Mouse (Mus musculus): ENCODE data around the gene Pde6c. TPM values are rescaled to one million over a fixed set of nuclear protein-coding genes. Genes with fewer than 3 reads are reported as not detected.

Pde6c gene
- polyA plus RNA-seq, 1 experiment from 2014 or later, result 0.02 TPM

DNA sequence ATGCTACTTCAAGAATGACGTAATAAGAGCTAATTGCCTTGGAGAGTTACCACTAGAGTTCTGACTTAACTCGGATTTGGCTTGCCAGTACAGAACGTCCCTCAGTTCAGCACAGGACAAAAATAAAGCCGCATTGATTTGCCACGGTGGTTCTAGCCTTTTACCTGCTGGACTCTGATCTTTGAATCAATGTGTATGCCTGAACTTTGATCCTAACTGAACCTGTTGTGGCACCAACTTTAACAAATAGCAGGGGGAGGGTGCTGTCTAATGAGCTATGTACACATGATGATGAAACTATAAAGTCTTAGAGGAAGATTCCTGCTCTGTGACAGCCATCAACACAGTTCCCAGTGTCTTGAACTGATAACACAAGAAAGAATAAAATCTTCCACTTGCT lies 58.9 kb downstream of the Pde6c start:
- Histone ChIP-seq H3K9ac (ENCODE audit: low read length) (no peak overlapping the region), H3K4me3 (ENCODE audit: low read depth, low read length) (no peak overlapping the region), H3K27me3 (ENCODE audit: control insufficient read depth, insufficient read depth, low read length) (no peaks in the 10 kb centered on the region), H3K9me3 (ENCODE audit: control insufficient read depth, low read length) (no peaks in the 10 kb centered on the region), H3K4me2 (replicated peaks; ENCODE audit: low read depth) (no peak overlapping the region), H3K27ac (replicated peaks) (no peak overlapping the region), H3K36me3 (ENCODE audit: control insufficient read depth, insufficient read depth, low read length) (peaks cover 5% of the 10 kb centered on the region; the same call in 1 of the 2 replicates), H3K4me1 (replicated peaks; ENCODE audit: control insufficient read depth, insufficient read depth) (no peaks in the 10 kb centered on the region)
- DNase-seq (ENCODE audit: low spot score) (no peak), ATAC-seq (ENCODE audit: low FRiP score, low TSS enrichment) (0 out of 2 replicates have a peak, but pooled peaks have one; percentile 32)
- no peak for TF ChIP-seq EP300 (optimal IDR thresholded peaks at IDR 0.05)
- no peak for TF ChIP-seq CTCF (IDR thresholded peaks at IDR 0.05; ENCODE audit: low read depth)
- WGBS, result 65% methylated on average over 5 of the region's 5 CpGs

DNA sequence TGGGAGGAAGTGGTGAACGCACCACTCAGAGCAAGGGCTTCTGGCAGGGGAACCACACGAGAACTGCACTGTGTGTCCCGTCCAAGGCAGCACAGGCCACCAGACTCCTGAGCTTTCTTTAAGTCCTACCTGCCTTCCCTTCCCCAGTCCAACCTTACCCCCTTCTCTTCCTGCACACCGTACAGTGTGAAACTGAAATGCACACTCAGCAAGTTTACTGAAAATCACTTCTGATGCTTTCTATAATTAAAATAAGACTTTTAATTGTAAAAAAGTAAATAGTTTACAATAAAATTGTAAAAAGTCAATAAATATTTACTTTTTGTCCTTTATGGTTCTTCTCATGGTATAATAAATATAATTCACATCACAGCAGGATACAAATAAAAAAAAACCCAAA lies 62.7 kb downstream of the Pde6c start:
- Histone ChIP-seq H3K4me2 (replicated peaks; ENCODE audit: low read depth) (no peak overlapping the region), H3K36me3 (ENCODE audit: control insufficient read depth, insufficient read depth, low read length) (peaks cover 3% of the 10 kb centered on the region; the same call in 1 of the 2 replicates), H3K4me1 (replicated peaks; ENCODE audit: control insufficient read depth, insufficient read depth) (no peaks in the 10 kb centered on the region), H3K4me3 (ENCODE audit: low read depth, low read length) (no peak overlapping the region), H3K27ac (replicated peaks) (no peak overlapping the region), H3K9me3 (ENCODE audit: control insufficient read depth, low read length) (no peaks in the 10 kb centered on the region), H3K27me3 (ENCODE audit: control insufficient read depth, insufficient read depth, low read length) (no peaks in the 10 kb centered on the region), H3K9ac (ENCODE audit: low read length) (no peak overlapping the region)
- WGBS, result 98% methylated on average over 4 of the region's 4 CpGs
- TF ChIP-seq CTCF (IDR thresholded peaks at IDR 0.05; ENCODE audit: low read depth) (no peak), EP300 (optimal IDR thresholded peaks at IDR 0.05) (no peak)
- no peak for ATAC-seq (ENCODE audit: low FRiP score, low TSS enrichment)
- no peak for DNase-seq (ENCODE audit: low spot score)

DNA sequence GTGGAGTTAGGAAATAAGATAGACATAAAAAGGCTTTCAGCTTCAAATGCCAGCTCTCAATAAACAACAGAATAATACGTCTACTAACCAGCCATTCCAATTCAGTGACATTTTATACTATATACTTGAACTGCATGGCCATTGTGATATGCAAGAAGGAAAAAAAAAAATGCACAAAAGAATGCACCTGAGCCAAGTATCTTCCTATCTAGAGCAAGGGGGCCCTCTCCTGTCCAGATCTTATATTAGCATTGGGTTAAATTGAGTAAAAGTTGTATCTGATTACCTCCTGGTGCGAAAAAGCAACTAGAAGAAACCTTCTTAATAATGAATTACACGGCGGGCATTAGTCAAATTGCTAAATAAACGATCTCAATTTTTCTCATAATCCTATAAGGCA lies 66.2 kb downstream of the Pde6c start:
- no peak overlapping the region for H3K4me2 ChIP-seq (replicated peaks; ENCODE audit: low read depth)
- no peak overlapping the region for H3K9ac ChIP-seq (ENCODE audit: low read length)
- no peaks in the 10 kb centered on the region for H3K9me3 ChIP-seq (ENCODE audit: control insufficient read depth, low read length)
- no peaks in the 10 kb centered on the region for H3K27me3 ChIP-seq (ENCODE audit: control insufficient read depth, insufficient read depth, low read length)
- no peaks in the 10 kb centered on the region for H3K4me1 ChIP-seq (replicated peaks; ENCODE audit: control insufficient read depth, insufficient read depth)
- WGBS, result 77% methylated on average over 5 of the region's 5 CpGs
- DNase-seq (ENCODE audit: low spot score) (no peak), ATAC-seq (ENCODE audit: low FRiP score, low TSS enrichment) (no peak)
- no peak overlapping the region for H3K4me3 ChIP-seq (ENCODE audit: low read depth, low read length)
- H3K36me3 ChIP-seq (ENCODE audit: control insufficient read depth, insufficient read depth, low read length), result peaks cover 3% of the 10 kb centered on the region; the same call in 1 of the 2 replicates
- H3K27ac ChIP-seq (replicated peaks), result no peak overlapping the region
- TF ChIP-seq EP300 (optimal IDR thresholded peaks at IDR 0.05) (no peak), CTCF (IDR thresholded peaks at IDR 0.05; ENCODE audit: low read depth) (peak; percentile 65)

DNA sequence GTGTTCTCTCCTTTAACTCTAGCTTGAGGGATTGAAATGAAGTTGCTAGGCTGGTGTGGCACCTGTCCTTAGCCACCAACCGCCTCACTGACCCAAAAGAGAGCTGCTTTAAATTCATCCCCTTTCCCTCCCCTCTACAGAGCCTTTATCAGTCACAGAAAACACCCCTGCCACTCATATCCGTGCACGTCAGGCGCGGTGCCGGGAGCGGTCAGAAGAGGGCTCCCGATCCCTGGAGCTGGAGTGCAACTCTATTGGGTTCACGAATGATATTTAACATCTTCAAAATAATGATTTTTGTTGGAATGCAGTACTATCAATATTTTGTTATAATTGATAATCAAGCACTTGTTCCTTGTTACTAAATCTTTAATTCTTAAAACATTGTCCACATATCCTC lies 74.1 kb downstream of the Pde6c start:
- no peaks in the 10 kb centered on the region for H3K36me3 ChIP-seq (ENCODE audit: control insufficient read depth, insufficient read depth, low read length)
- no peak for ATAC-seq (ENCODE audit: low FRiP score, low TSS enrichment)
- H3K27me3 ChIP-seq (ENCODE audit: control insufficient read depth, insufficient read depth, low read length), result no peaks in the 10 kb centered on the region
- no peak overlapping the region for H3K9ac ChIP-seq (ENCODE audit: low read length)
- peak; percentile 52 for DNase-seq (ENCODE audit: low spot score)
- H3K4me2 ChIP-seq (replicated peaks; ENCODE audit: low read depth), result no peak overlapping the region
- H3K9me3 ChIP-seq (ENCODE audit: control insufficient read depth, low read length), result no peaks in the 10 kb centered on the region
- WGBS, result 53% methylated on average over 9 of the region's 9 CpGs
- H3K27ac ChIP-seq (replicated peaks), result no peak overlapping the region
- H3K4me3 ChIP-seq (ENCODE audit: low read depth, low read length), result no peak overlapping the region
- peak; percentile 73 for TF ChIP-seq CTCF (IDR thresholded peaks at IDR 0.05; ENCODE audit: low read depth)
- no peak for TF ChIP-seq EP300 (optimal IDR thresholded peaks at IDR 0.05)
- no peaks in the 10 kb centered on the region for H3K4me1 ChIP-seq (replicated peaks; ENCODE audit: control insufficient read depth, insufficient read depth)

DNA sequence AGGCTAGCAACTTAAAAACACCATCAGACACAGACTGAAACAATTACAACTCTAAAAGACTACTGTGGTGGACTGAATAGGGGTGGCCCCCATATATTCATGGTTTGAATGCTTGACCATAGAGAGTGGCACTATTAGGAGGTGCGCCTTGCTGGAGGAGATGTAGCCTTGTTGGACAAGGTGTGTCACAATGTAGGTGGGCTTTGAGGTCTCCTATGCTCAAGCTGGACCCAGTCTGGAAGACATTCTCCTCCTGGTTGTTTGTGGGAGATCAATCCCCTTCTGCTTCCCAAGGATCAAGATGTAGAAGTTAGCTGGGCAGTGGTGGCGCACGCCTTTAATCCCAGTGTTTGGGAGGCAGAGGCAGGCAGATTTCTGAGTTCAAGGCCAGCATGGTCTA lies 85.1 kb downstream of the Pde6c start:
- Histone ChIP-seq H3K4me2 (replicated peaks; ENCODE audit: low read depth) (no peak overlapping the region), H3K9me3 (ENCODE audit: control insufficient read depth, low read length) (no peaks in the 10 kb centered on the region), H3K36me3 (ENCODE audit: control insufficient read depth, insufficient read depth, low read length) (no peaks in the 10 kb centered on the region; the same call in 1 of the 2 replicates), H3K4me1 (replicated peaks; ENCODE audit: control insufficient read depth, insufficient read depth) (no peaks in the 10 kb centered on the region), H3K9ac (ENCODE audit: low read length) (no peak overlapping the region), H3K4me3 (ENCODE audit: low read depth, low read length) (no peak overlapping the region), H3K27me3 (ENCODE audit: control insufficient read depth, insufficient read depth, low read length) (no peaks in the 10 kb centered on the region), H3K27ac (replicated peaks) (no peak overlapping the region)
- no peak for TF ChIP-seq EP300 (optimal IDR thresholded peaks at IDR 0.05)
- DNase-seq (ENCODE audit: low spot score) (no peak), ATAC-seq (ENCODE audit: low FRiP score, low TSS enrichment) (no peak)
- 98% methylated on average over 3 of the region's 3 CpGs for WGBS

DNA sequence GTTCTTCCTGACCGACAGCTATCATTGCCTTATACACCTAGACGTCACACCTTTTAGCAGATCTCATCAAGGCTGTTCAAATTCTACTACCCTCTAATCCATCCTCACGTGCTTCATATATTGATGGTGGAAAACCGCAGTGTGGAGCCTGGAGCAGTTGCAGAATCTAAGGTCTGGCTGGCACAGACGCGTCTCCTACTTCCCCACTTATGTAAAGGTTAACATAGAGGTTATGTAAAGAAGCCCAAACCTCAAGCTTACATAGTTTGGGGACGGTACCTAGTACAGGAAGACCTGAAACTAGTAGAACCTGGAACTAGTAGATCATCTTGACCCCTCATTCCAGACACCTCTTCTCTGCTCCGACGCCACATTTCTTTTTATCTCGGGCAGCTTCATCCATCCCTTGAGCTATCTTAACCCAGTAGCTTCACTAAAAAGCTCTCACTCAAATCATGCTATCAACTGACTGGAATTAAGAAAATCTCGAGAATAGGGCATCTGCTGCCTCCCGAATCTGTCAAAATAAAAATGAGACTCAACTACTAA lies 90.8 kb downstream of the Pde6c start:
- DNase-seq (ENCODE audit: low spot score), result no peak
- H3K9ac ChIP-seq (ENCODE audit: low read length), result peak overlapping the region; percentile 53
- TF ChIP-seq EP300 (optimal IDR thresholded peaks at IDR 0.05) (no peak), CTCF (IDR thresholded peaks at IDR 0.05; ENCODE audit: low read depth) (no peak)
- peak; percentile 5; the same call in 1 of the 2 replicates for ATAC-seq (ENCODE audit: low FRiP score, low TSS enrichment)
- H3K27ac ChIP-seq (replicated peaks), result peak overlapping the region; percentile 69; the same call in 1 of the 2 replicates
- no peaks in the 10 kb centered on the region for H3K36me3 ChIP-seq (ENCODE audit: control insufficient read depth, insufficient read depth, low read length)
- 7% methylated on average over 12 of the region's 12 CpGs for WGBS
- no peaks in the 10 kb centered on the region for H3K4me1 ChIP-seq (replicated peaks; ENCODE audit: control insufficient read depth, insufficient read depth)
- H3K27me3 ChIP-seq (ENCODE audit: control insufficient read depth, insufficient read depth, low read length), result no peaks in the 10 kb centered on the region
- H3K4me2 ChIP-seq (replicated peaks; ENCODE audit: low read depth), result peak overlapping the region; percentile 75
- H3K4me3 ChIP-seq (ENCODE audit: low read depth, low read length), result peak overlapping the region; percentile 71
- H3K9me3 ChIP-seq (ENCODE audit: control insufficient read depth, low read length), result no peaks in the 10 kb centered on the region
